Mouse (Mus musculus) cerebellum, adult 2 months (tissue): Measurements from ENCODE around the gene Cryz.

Experiments used
- CTCF ChIP-seq: fragments of 200-500 bp; IDR thresholded peaks from 2 replicates; pipeline ENCODE4 v1.5.1; 2011; ENCODE audit warnings: low read depth, mild to moderate bottlenecking, control low read depth, low read length, moderate library complexity, borderline replicate concordance; ENCODE audit not compliant: insufficient read depth
- POLR2A ChIP-seq: fragments of 200-500 bp; IDR thresholded peaks from 2 replicates; pipeline ENCODE4 v1.6.1; 2011; ENCODE audit warnings: low read length, control low read depth, borderline replicate concordance; ENCODE audit not compliant: insufficient read depth

- TF ChIP-seq CTCF, result no peak
- TF ChIP-seq POLR2A, result no peak
Measured at GRCm38 (mm10) chr3:154602141-154602540, 5.6 kb downstream of the Cryz start.
